Mouse (Mus musculus) cerebellum, postnatal 10 days (tissue): ENCODE results near the gene Cpeb4.
A peak's percentile ranks its signal among the peaks of the same experiment; 100 is the strongest.

Experiments used
- DNase-seq, 2 experiments: peaks; one replicate each; pipeline ENCODE4 v3.0.0; 2021; ENCODE audit warnings: mixed read lengths in 2 of 2

The Cpeb4 gene

GRCm38 (mm10) chr11:31902251-31903001 lies 30.4 kb downstream of the Cpeb4 start:
- DNase-seq = no peak

- no peak for DNase-seq
These were observed 34.5 kb downstream of the Cpeb4 start for GRCm38 (mm10) chr11:31906499-31906898.

GRCm38 (mm10) chr11:31907650-31908049 lies 35.6 kb downstream of the Cpeb4 start:
- peak; percentile 15 to 39 for DNase-seq

- no peak for DNase-seq
These were observed 40.9 kb downstream of the Cpeb4 start for GRCm38 (mm10) chr11:31912958-31913357.

GRCm38 (mm10) chr11:31917769-31918168 lies 45.8 kb downstream of the Cpeb4 start:
- DNase-seq = no peak

GRCm38 (mm10) chr11:31930051-31930450 lies 58.0 kb downstream of the Cpeb4 start:
- DNase-seq = no peak

GRCm38 (mm10) chr11:31935652-31936051 lies 63.6 kb downstream of the Cpeb4 start:
- DNase-seq = no peak

GRCm38 (mm10) chr11:31936910-31937525 lies 65.0 kb downstream of the Cpeb4 start:
- no peak for DNase-seq

GRCm38 (mm10) chr11:31940898-31941639 lies 69.1 kb downstream of the Cpeb4 start:
- DNase-seq = peak; percentile 95

- DNase-seq = peak; percentile 52 to 56
These were observed 69.9 kb downstream of the Cpeb4 start for GRCm38 (mm10) chr11:31941640-31942638.

GRCm38 (mm10) chr11:31945471-31945870 lies 73.5 kb downstream of the Cpeb4 start:
- DNase-seq = no peak

- DNase-seq = peak; percentile 43 to 45
These were observed 76.7 kb downstream of the Cpeb4 start for GRCm38 (mm10) chr11:31948462-31949330.

- DNase-seq = peak; percentile 87 to 92
These were observed 77.3 kb downstream of the Cpeb4 start for GRCm38 (mm10) chr11:31949331-31949785.

GRCm38 (mm10) chr11:31960071-31960470 lies 88.1 kb downstream of the Cpeb4 start:
- DNase-seq = no peak

- DNase-seq = no peak
These were observed 92.0 kb downstream of the Cpeb4 start for GRCm38 (mm10) chr11:31963993-31964392.

GRCm38 (mm10) chr11:31965256-31966134 lies 93.5 kb downstream of the Cpeb4 start, which contains the start of gene 4930524B15Rik:
4930524B15Rik (plus strand) TSS chr11:31965592.
- DNase-seq = peak; percentile 44 to 54

- no peak for DNase-seq
These were observed 102.1 kb downstream of the Cpeb4 start for GRCm38 (mm10) chr11:31974132-31974531.

- DNase-seq = no peak
These were observed 102.8 kb downstream of the Cpeb4 start for GRCm38 (mm10) chr11:31974826-31975225.

GRCm38 (mm10) chr11:31975678-31976077 lies 103.7 kb downstream of the Cpeb4 start:
- DNase-seq = no peak

- DNase-seq = no peak
These were observed 104.1 kb downstream of the Cpeb4 start for GRCm38 (mm10) chr11:31976137-31976536.
